Mouse (Mus musculus) spleen, postnatal 36 days (tissue): ENCODE data around the gene Copb2.
A peak's percentile ranks its signal among the peaks of the same experiment; 100 is the strongest.

Experiments used
- DNase-seq, 2 experiments: peaks; one replicate each; pipeline ENCODE4 v3.0.0; 2022; ENCODE audit warnings: low spot score in 2 of 2, mixed read lengths in 1 of 2

The Copb2 gene

DNA sequence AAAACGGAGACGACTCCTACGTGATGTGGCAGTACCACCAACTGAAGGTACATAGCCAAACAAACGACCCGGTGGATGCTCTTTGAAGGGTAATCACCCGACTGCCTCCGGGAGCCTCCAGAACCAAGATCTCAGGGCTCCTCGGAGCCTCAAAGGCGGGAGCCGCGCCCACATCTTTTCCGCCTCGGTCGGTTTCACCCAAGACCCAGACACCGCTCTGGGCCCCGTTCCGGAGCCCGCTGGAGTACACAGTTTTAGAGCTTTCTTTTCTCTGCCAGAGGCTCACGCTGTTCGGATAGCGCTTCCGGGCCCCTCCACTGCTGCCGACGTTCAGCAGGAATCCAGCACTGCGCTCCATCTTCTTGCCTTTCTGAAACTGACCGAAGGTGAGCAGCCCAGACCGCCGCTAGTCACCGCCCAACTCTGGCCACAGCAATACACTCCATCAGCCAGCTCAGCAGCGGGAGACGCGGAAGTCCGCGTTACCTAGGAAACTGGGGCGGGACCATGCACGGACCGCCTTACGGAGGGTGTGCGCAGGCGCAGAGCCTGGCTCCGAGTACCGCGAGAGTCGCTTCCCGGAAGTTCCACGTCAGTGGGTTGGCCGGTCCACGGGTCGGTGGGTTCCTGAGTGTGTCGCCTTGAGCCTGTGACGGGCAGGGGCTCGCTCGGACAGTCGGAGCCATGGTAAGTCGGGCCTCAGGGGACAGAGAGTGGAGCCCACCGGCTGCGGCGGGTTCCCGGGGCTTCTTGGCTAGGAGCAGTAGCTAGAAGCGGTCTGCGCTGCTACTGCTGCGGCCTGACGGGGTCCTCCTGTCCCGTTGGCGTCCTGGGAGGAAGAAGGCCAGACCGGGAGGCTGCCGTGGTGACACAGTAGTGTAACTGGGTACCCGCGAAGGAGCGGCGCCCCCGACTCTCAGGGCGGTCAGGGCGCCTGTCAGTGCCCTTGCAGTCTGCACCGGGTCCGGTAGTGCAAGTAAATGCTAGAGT is at the start of gene Copb2:
Gene Copb2 (plus strand): TSS at position 585 of the 990 bp plus-strand sequence.
- DNase-seq = peak; percentile 97

DNA sequence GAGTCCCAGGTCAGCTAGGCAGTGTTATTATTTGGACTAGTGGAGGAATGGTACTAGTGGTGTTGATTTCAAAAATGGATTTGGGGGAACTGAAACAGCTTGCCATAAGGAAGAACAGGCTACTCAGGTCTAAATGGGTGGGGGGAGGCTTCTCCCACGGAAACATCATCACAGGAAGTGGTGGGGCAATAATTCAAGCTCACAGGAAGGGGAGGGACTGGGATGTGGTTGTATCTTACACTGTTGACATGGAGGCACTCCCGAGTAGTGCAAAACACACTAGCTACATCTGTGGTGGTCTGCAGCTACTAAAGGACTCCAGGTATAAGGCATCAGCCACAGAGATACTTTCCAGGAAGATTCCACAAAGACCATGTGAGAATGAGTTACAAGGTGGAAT is 39.6 kb upstream of the Copb2 start:
- DNase-seq = no peak

DNA sequence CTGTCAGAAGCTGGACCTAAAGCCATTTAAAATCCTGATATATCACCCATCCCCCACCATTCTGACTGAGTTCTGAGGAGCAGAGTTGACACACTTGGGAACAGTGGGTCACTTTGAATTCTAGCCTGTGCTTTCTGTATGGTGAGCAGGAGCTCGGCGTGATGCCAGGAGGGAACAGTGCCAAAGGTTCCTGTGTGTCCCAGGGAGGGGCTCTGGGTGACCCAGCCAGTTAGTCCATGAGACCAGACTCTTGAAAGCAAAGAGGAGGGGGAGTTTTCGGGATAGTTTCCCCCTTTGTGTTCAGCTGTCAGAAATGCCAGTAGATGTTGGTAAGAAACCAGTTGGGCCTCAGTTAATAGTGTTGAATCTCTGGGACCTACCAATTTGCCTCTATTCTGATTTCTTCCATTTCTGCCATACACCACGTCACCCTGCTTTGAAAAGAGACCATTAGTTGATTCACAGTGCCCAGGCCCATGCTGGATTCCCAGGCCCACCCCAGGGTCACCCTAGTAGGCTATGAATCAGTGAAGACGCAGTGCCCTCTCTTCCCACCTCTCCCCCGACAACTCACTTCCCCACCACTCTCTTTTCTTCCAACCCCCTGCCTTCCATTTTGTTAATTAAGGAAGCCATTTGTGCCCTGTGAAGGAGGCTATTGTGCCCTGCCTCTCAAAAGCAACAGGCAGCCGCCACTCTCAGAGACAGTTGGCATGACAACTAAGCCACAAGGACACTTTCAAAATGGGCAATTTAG is 38.6 kb upstream of the Copb2 start:
- no peak for DNase-seq

DNA sequence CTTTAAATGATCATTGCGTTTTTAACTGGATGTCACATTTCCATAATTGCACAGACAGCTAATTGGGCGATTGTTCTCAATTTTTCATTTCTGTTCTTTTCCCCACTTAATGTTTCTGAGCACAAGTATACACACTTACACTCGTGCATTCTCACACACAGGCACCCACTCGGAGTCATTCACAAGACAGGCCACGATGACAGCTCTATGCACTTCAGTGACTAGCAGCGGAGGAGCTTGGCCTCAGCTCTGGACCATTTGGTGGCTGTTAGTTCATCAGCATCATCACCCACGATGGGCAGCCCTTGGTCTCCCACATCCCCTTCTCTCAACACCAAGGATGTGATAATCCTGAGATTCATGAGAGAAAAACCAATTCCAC is 38.0 kb upstream of the Copb2 start:
- no peak for DNase-seq

DNA sequence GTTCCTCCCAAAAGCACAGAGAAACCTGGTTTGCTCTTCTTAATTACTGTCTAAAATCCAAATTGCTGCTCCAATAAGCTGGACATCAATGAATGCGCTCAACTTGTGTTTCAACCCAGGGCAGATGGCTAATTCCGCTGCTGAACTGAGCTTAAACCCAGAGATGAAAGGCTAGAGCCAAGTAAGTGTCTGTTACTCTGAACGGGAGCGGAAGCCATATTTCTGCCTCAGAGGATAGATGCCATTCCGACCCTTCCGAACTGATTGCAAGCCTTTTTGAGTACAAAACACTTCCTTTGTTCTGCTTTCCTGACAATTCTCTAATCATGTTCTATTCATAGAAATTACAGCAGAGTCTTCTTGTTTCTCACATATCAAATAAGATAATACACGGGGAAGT is 36.3 kb upstream of the Copb2 start:
- DNase-seq = no peak

DNA sequence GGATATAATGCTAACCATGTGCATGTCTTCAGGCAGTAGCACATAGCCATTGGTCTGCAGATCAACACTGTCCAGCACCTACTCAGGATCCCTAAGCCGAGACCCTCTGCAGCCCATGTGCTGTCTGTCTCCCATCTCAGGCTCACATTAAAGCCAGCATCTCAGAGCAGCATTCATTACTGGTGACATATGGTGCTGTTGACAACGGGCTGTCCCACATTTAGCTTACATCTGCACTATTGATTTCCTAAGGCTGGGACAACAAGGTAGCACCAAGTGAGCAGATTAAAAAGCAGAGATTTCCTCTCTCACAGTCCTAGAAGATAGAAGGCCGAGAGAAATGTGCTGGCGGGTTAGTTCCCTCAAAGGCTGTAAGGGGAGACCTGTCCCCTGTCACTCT is 33.7 kb upstream of the Copb2 start:
- no peak for DNase-seq

DNA sequence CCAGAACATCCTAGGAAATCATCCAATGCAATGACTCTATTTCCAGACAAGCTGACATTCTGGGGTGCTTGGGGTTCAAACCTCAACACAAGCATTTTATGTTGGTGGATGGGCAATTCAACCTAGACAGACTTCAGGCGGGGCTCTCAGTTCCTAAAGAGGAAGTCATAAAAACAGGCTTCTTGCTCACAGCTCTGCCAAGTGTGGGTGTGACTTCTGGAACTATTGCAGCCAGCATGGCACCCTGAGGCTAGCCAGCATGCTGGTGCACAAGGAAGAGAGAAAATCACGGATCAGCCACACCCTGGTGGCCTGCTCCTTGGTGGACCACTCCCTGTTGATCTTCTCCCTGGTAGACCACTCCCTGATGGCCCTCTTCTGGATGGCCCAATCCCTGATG is 32.5 kb upstream of the Copb2 start:
- no peak for DNase-seq

DNA sequence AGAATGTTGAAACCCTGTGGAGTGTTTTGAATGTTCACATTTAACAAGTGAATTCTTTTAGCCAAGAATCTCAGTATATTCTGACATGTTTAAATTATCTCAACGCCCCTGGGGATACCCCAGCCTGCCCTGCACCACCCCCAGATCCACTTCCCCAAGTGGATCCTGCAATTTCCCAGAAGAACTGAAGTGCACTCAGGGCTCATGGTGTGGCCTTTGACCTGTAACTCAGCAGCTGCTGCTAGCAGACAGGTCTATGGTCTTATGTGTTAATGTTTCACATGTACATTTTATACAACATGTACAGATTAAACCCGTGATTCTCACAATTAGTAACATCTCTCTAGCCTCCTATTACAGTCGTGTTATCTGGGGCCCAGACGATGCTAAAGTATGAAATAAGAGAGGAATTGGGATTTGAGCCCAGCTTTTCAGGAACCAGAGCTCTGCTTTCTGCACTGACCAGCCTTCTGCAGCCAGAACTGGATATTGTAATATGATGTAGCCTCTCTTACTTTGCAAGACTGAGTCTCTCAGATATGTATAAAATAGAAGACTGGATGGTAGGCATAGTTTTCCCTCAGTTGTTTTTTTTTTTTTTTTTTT is 28.7 kb upstream of the Copb2 start:
- DNase-seq = no peak

DNA sequence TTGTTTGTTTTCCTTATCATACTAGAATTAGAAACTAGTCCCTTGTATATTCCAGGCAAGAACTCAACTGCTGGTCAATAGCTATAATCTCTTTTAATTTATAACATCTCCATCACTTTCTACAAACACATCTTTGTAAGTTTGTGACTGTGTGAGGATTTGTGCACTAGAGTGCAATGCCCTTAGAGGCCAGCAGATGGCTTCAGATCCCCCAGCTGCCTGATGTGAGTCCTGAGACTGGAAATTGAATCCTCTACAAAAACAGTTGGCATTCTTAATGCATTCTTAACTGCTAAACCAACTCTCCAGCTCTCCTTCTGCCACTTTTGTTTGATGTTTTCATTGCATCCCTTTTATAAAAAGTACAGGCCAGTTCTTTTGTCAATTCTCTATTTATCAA is 27.8 kb upstream of the Copb2 start:
- DNase-seq = no peak

DNA sequence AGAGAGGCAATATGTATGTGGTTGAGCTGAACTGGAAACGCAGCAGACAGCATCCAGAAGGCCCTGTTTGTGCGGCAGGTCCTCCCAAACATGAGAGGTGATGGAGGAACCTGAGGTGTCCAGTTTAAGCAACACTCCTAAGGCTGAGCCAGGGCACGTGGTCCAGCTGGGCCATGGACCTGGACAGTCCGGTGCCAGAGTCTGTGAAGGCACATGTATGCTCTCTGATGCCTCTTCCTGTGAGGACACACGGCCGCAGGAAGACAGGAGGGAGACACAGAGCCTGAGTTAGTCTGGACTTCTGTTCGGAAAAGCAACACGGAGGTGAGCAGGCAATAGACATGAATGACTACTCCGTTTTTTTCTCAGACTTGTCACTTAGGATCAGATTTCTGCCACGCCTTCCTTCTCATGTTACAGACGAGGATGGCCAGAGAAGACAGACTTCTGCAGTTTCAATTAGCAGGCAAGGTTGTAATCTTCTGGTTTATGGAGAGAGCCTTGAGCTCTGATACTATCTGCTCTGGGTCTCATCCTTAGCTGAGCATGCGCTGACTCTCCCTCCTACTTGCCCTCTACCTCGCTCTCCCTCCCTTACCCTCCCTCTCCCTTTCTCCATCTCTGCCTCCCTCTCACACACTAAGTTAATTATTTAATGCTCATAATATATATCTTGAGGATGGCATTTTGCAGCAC is 25.4 kb upstream of the Copb2 start:
- DNase-seq = no peak

DNA sequence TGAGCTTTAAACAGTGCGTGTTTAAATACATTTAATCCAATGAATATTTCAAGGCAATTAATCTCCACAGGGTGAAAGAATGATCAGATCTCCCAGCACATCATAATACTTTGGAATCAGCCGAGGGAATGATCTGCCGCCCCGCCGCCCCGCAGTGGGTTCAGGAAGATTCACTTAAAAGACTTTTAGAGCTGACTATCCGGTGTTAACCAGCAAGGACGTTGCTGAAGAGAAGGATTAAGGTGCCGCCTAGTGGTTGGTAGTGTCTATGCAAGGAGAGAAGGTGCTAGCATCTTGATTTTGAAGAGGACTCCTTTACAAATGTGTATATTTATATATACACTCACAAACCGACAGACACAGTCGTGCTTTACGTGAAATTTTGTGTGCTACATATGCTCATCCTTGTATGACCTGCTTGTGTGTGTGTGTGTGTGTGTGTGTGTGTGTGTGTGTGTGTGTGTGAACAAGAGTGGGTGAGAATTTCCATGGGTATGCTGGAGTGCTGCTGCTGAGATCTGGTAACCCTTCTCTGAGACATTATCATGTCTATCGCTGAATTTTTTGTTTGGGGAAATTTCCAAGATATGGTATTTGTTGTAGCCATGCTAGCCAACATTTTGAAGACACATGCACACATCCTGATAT is 24.7 kb upstream of the Copb2 start:
- DNase-seq = peak; percentile 6 to 18

DNA sequence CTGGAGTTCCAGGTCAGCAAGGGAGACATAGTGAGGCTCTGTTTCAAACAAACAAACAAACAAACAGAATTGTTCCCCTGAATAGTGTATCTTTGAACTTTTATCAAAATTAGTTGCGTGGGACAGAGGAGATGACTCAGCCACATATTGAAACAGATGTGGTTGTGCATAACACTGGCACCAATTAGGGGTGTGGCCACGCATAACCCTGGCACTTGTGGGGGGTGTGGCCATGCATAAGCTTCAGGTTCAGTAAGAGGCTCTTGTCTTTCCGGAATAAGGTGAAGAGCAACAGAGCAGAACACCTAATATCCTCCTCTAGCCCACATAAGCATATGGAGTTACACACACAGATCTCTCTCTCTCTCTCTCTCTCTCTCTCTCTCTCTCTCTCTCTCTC is 19.5 kb upstream of the Copb2 start:
- DNase-seq = no peak

DNA sequence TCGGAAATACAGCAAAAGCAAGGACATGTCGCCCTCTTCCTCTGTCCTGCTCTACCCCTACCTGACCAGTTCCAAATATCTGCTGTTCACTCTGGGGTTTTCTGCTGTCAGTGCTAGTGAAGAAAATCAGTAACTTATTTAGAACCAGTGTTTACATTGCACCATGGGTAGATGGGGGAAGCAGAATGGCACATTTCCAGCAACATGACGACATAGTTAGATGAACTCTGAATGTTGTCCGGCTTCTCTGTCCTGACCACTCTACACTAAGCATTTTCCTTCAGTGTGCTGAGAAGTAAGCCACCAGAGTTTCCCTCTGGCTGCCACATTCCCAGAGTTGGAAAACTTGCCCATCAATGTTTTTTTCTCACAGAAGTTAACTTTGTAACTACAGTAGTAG is 20.3 kb downstream of the Copb2 start:
- DNase-seq = no peak

DNA sequence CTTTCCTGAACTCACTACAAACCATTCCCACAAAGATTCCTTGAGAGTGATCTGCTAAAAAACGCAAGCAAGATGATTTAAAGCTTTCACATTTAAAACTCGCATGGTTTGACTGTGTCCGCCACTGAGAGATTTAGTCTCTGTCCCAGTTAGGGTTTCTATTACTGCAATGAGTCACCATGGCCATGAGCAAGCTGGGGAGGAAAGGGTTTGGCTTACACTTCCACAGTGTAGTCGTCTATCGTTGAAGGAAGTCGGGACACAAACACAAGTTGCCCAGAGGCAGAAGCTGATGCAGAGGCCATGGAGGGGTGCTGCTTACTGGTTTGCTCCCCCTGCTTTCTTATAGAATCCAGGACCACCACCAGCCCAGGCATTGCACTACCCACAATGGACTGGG is 36.6 kb downstream of the Copb2 start:
- no peak for DNase-seq

DNA sequence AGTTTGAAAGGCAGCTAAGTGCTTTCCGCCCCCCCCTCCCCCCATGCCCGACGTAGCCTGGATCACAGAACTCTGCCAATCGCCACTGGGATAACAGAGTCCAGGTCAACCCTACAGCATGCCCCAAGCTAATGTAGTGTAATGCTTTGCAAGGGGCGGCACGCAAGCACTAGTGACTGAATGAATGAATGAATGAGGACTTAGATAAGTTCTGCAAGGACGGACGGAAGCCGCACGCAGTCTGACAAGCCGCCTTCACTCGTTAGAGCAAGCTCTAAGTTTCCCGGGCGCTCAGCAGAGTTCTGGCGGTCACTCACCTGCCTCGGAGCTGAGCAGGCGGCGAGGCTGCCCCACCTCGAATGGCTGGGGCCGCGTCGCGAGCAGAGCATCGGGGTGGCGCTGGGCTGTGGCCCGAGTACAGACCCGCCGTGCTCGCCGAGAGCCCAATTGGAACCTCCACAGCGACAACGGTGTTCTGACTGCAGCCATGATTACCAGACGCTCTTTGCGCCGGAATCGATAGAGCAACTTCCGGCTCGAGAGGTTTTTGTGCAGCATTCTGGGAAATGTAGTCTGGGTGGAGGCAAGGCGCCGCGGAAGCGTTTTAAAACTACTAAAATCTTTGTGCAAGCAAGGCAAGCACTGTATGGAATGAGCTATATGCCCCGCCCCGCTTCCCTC is 37.8 kb downstream of the Copb2 start, which contains the start of gene Mrps22:
Gene Mrps22 (minus strand): TSS at position 505 of the 681 bp plus-strand sequence.
- peak; percentile 82 to 86 for DNase-seq

DNA sequence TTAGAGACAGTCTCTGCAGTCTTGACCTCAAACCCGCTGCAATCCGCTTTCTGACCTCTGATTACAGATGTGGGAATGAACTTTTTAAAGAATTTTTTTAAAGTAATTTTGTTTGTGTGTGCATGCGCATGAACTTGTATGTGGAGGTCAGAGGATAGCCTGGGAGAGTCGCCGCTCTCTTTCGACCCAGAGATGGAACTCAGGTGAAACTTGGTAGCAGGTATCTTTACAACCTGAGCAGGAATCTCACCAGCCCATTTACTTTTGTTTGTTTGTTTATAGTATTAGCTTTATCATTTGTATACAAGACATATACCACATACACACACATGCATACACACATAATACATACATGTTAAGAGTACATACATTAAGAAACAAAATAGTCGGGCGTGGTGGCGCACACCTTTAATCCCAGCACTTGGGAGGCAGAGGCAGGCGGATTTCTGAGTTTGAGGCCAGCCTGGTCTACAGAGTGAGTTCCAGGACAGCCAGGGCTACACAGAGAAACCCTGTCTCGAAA is 38.4 kb downstream of the Copb2 start:
- DNase-seq = no peak

DNA sequence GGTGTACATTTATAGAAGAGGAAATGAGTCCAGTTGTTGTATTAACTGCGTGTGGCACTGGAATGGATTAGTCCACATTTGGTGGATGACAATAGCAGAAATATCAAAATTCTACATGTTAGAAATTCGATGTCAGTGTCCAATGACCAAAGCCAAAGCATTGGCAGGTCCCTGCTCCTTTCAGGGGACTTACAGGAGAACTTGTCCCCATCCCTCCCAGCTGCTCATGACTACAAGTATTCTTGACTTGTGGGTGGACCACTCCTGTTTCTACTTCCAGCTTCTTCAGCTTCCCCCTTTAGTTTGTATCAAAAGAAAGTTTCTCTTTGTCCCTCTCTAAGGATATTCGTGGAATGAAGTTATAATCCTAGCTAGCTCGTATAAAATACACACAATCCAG is 41.4 kb downstream of the Copb2 start:
- no peak for DNase-seq

DNA sequence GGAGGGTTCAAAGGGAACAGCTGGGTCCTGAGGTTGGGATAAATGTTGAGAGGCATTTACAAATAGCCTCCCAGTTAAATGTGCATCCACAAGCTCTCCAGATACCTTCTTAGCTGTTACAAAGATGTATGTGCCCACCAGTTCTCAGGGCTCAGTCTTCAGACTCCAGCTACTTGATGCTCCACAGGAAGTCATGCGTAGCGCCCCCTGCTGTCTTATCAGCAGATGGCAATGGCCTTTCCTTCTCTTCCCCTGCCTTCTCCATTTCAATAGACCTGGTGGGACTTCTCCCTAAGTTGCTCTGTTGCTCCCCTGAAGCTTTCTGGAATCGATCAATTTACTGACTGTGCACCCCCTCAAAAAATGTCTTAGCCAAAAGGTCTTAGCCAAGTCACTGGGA is 65.0 kb downstream of the Copb2 start:
- no peak for DNase-seq

DNA sequence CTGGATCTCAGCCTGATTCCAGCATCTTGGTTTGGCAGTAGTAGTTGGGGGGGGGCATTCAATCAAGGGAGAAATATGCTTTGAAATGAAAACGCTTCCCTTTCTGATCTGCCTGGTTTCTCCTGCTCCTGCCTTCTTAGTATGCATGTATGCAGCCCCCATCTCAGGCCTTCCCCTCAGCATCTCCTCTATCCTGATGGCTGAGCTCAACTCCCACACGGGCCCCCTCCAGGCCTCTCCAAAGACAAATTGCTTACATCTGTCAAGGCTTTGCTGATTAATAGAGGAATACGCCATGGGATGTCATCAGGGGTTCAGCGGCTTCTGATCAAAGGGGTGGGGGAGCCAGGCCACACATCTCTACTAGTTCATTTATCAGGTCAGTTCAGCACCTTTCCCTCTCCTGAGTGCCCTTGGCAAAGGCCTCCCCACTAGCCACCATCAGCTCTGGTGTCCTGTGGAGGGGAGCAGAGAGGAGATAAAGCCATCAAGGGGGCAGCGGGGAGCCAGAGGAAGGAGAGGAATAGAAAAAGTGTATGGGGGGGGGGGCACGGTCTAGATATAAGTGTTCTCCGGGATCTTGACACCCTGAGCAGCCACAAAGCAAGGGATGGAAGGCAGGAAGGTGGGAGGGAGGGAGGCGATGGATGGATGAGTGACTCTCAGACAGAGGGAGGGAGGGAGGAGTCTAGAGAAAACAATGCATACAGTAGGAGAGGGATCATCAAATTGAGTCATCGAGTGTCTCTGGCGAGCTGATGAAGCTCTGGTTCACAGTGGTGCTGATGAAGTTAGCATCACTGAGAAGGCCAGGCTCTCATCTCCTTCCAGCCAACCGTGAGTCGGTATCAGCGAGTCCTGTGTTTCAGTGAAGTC is 70.0 kb downstream of the Copb2 start:
- DNase-seq = no peak
